Mouse (Mus musculus) spleen, adult 18-20 months (tissue): Measurements from ENCODE around the gene Gm3238.
A peak's percentile ranks its signal among the peaks of the same experiment; 100 is the strongest.
"Not testable (repeated sequence)": the region's sequence is repeated elsewhere in the genome, so short reads cannot be mapped to it uniquely, and the experiment has no call there.

Source experiments
- DNase-seq, 2 experiments: peaks; one replicate each; pipeline ENCODE4 v3.0.0; 2022; ENCODE audit warnings: mixed read lengths in 2 of 2

Gene Gm3238

GRCm38 (mm10) chr10:77771225-77771624 lies at the start of gene Gm3238:
Gm3238 (minus strand) TSS chr10:77771325.
- not testable (repeated sequence) for DNase-seq

- DNase-seq, result no peak
Measured at GRCm38 (mm10) chr10:77819203-77819602, 48.1 kb upstream of the Gm3238 start.

- DNase-seq, result no peak
Measured at GRCm38 (mm10) chr10:77818523-77818922, 47.4 kb upstream of the Gm3238 start.

- peak in 1 of 2 experiments; percentile 32 for DNase-seq
Measured at GRCm38 (mm10) chr10:77815514-77815913, 44.4 kb upstream of the Gm3238 start.

- DNase-seq, result no peak
Measured at GRCm38 (mm10) chr10:77814382-77814781, 43.3 kb upstream of the Gm3238 start, which contains the start of gene Gm2696. Gm2696 (plus strand) TSS chr10:77814682.

GRCm38 (mm10) chr10:77811743-77812142 lies 40.6 kb upstream of the Gm3238 start, which contains the start of gene Gm9507:
Gm9507 (minus strand) TSS chr10:77811843.
- no peak for DNase-seq

- DNase-seq, result no peak
Measured at GRCm38 (mm10) chr10:77804095-77804494, 33.0 kb upstream of the Gm3238 start.

- DNase-seq, result no peak
Measured at GRCm38 (mm10) chr10:77798921-77799508, 27.9 kb upstream of the Gm3238 start, which contains the start of gene Gm19668. Gm19668 (minus strand) TSS chr10:77799133.

GRCm38 (mm10) chr10:77798164-77798920 lies 27.2 kb upstream of the Gm3238 start:
- not testable (repeated sequence) for DNase-seq

GRCm38 (mm10) chr10:77797677-77798076 lies 26.6 kb upstream of the Gm3238 start:
- no peak for DNase-seq

DNA sequence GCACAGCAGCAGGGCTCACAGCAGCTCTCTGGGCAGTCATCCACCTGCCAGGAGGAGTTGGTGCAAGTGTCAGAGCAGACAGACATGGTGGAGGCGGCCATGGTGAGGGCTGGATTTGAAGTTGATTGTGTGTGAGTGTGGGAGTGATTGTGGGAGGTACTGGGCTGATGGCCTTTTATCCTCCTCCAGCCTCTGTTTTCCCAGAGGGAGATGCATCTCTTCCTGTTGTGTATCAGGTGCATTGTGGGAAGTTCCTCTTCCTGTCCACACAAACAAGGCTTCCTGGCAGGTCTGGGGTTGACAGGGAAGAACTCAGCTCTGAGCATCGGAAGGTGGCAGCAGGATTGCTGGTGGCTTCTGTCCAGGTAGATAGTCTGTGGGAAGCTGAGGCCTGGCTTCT lies 23.9 kb upstream of the Gm3238 start, which contains the start of gene Gm9639:
Gm9639 (minus strand) TSS at position 101 of the 400 bp plus-strand sequence.
- DNase-seq, result no peak

GRCm38 (mm10) chr10:77788621-77789020 lies 17.5 kb upstream of the Gm3238 start:
- DNase-seq, result no peak

DNA sequence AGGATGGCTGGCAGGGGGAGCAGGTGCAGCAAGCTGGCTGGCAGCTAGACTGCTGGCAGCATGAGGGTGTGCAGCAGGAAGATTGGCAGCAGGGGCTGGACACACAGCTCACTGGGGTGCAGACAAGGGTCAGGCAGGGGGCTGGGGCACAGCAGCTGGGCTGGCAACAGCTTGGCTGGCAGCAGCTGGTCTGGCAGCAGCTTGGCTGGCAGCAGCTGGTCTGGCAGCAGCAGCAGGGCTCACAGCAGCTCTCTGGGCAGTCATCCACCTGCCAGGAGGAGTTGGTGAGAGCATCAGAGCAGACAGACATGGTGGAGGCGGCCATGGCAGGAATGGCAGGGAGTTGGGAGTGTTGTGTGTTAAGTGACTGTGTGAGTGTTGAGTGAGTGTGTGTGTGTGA lies 16.8 kb upstream of the Gm3238 start, which contains the start of gene Gm7137:
Gm7137 (minus strand) TSS at position 325 of the 400 bp plus-strand sequence.
- DNase-seq, result not testable (repeated sequence)

DNA sequence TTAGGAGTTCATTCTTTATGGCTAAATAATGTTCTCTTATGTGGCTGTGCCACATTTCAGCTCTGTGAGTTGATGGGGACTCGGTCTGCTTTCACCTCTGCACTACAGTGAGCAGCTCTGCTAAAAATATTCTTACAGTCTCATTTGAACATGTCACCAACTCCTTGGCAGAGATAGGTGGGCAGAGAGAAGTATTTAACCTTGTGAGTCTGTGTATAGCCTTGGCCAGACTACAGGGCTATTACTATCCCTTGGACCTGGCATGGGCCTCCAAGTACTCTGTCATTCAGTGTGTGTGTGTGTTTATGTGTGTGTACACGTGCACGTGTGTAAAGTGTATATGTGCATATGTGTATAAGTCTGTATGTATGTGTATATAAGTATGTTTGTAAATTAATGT lies 12.3 kb upstream of the Gm3238 start:
- DNase-seq, result not testable (repeated sequence)

DNA sequence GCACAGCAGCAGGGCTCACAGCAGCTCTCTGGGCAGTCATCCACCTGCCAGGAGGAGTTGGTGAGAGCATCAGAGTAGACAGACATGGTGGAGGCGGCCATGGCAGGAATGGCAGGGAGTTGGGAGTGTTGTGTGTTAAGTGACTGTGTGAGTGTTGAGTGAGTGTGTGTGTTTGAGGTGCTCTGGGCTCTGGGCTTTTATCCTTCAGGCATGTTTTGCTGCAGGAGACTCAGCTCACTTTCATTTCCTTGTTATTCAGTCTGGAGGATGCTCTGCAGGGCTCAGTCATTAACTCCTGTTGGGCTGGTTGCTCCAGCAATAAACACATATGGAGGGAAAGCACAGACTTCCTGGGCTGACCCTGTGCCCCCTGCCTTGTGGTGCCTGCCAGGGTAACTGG lies 11.3 kb upstream of the Gm3238 start, which contains the start of gene Gm3250:
Gm3250 (minus strand) TSS at position 101 of the 400 bp plus-strand sequence.
- not testable (repeated sequence) for DNase-seq

DNA sequence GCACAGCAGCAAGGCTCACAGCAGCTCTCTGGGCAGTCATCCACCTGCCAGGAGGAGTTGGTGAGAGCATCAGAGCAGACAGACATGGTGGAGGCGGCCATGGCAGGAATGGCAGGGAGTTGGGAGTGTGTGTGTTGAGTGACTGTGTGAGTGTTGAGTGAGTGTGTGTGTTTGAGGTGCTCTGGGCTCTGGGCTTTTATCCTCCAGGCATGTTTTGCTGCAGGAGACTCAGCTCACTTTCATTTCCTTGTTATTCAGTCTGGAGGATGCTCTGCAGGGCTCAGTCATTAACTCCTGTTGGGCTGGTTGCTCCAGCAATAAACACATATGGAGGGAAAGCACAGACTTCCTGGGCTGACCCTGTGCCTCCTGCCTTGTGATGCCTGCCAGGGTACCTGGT lies 5.7 kb upstream of the Gm3238 start, which contains the start of gene Gm7138:
Gm7138 (minus strand) TSS at position 101 of the 400 bp plus-strand sequence.
- DNase-seq, result not testable (repeated sequence)

DNA sequence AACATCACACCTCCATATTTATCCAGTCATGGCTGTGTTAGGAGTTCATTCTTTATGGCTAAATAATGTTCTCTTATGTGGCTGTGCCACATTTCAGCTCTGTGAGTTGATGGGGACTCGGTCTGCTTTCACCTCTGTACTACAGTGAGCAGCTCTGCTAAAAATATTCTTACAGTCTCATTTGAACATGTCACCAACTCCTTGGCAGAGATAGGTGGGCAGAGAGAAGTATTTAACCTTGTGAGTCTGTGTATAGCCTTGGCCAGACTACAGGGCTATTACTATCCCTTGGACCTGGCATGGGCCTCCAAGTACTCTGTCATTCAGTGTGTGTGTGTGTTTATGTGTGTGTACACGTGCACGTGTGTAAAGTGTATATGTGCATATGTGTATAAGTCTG lies 1.0 kb upstream of the Gm3238 start:
- DNase-seq, result not testable (repeated sequence)

DNA sequence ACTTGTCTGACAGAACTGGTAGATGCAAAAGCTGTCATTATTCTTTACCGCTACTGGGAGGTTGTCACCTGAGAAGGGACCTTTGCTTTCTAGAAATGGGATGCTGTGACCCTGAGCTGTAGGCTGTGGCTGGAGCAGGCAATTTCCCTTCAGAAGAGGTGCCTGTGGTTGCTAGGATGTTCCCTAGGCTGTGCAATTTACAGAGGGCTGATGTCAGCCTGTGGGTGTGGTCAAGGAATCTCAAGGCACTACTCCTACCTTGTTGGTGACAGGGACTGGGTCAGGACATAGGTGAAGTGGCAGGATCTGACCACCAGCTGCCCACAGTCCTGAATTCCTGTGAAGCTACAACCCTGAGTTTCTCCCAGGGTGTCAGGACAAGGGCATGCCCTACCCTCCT lies 1.4 kb downstream of the Gm3238 start:
- no peak for DNase-seq

- not testable (repeated sequence) for DNase-seq
Measured at GRCm38 (mm10) chr10:77759582-77759981, 11.5 kb downstream of the Gm3238 start, which contains the start of gene Gm3233. Gm3233 (minus strand) TSS chr10:77759682.

GRCm38 (mm10) chr10:77753448-77753847 lies 17.7 kb downstream of the Gm3238 start:
- no peak for DNase-seq

DNA sequence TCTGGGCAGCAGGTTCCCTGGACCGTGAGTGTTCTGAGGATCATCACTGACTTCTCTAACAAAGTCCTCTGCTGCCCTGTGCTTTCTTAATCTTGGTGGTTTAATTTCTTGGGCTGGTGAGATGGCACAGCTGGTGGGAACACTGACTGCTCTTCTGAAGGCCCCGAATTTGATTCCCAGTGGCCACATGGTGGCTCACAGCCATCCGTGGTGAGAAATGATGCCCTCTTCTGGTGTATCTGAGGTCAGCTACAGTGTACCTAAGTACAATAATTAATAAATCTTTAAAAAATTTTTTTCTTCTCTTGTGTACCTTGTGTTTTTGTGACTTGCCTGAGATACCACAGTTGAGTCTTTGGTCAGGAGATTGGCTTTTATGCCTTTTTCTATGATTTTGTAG lies 18.8 kb downstream of the Gm3238 start:
- not testable (repeated sequence) for DNase-seq

DNA sequence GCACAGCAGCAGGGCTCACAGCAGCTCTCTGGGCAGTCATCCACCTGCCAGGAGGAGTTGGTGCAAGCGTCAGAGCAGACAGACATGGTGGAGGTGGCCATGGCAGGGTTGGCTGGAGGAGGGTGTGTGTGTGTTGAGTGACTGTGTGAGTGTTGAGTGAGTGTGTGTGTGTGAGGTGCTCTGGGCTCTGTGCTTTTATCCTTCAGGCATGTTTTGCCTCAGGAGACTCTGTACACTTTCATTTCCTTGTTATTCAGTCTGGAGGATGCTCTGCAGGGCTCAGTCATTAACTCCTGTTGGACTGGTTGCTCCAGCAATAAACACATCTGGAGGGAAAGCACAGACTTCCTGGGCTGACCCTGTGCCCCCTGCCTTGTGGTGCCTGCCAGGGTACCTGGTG lies 19.9 kb downstream of the Gm3238 start, which contains the start of gene Gm9736:
Gm9736 (minus strand) TSS at position 101 of the 400 bp plus-strand sequence.
- not testable (repeated sequence) for DNase-seq

DNA sequence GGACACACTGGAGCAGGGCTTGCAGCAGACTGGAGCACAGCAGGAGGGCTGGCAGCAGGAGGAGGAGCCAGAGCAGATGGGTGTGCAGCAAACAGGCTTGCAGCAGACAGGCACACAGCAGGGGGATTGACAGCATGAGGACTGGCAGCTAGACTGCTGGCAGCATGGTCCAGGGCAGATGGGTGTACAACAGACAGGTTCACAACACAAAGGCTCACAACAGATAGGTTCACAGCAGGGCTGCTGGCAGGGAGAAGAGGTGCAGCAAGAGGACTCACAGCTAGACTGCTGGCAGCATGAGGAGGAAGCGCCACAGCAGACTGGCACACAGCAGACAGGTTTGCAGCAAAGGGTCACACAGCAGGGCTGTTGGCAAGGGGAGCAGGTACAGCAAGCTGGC lies 20.4 kb downstream of the Gm3238 start:
- DNase-seq, result not testable (repeated sequence)
